Mouse (Mus musculus) G1E (cell line): ENCODE data around the gene Olfr353.

ENCODE experiments used
- CTCF ChIP-seq: IDR thresholded peaks from 2 replicates; pipeline ENCODE4 v1.5.1; 2012; ENCODE audit warnings: low read depth, low read length, inconsistent platforms, mixed read lengths
- GATA1 ChIP-seq: IDR thresholded peaks from 2 replicates; pipeline ENCODE4 v1.6.1; 2012; ENCODE audit warnings: borderline replicate concordance, low read length, inconsistent platforms, mixed read lengths

DNA sequence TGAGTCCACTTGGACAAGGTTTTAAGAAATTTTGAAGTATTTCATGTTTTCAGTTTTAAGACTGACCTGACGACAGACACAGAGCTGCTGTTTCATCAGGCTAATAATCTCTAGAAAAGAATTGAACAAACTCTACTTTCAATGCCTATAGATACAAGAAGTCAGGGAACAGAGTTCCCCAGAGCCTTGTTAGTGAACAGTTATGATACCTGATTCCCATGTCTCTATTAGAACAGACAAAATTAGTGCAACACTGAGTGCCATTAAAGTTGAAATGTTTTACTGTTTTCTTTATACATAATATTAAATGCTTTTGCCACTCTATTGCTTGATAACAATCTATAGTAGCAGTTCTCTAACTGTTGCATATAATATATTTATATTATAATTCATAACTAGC lies 30.2 kb downstream of the Olfr353 start, which contains the start of gene Olfr351:
- no peak for TF ChIP-seq CTCF
- no peak for TF ChIP-seq GATA1
